In genomic region chr7:80299568-80299967, GRCm38 (mm10) we compare ENCODE assay signal across 23 mouse cellular contexts. TPM values are rescaled to one million over a fixed set of nuclear protein-coding genes. Genes with fewer than 3 reads are reported as not detected.
DNase-seq lines count a peak whose midpoint lies in the region; ATAC-seq and TF ChIP-seq lines count a peak whose summit lies in the region.
"Had no signal": no experiment of that assay in that cellular context is flagged by ENCODE, and none has a peak within 500 bp of the region (broad histone marks: within the 10 kb centered on the region; RNA-seq: fewer than 3 reads in every experiment).

No protein-coding gene starts in this region.

- H3K9ac ChIP-seq in midbrain, embryonic 11.5 days (ENCODE audit: low read length), result no peak overlapping the region
- no peak overlapping the region for H3K9ac ChIP-seq in midbrain, postnatal 0 days (replicated peaks; ENCODE audit: low read length, poor library complexity, severe bottlenecking)
- H3K9ac ChIP-seq: forebrain, postnatal 0 days; limb, embryonic 13.5 days; liver, embryonic 15.5 days had no signal

- H3K4me3 ChIP-seq in midbrain, embryonic 11.5 days (ENCODE audit: low read depth, low read length), result no peak overlapping the region
- H3K4me3 ChIP-seq in midbrain, postnatal 0 days (ENCODE audit: low read depth, low read length), result no peak overlapping the region
- H3K4me3 ChIP-seq in small intestine, adult 2 months (ENCODE audit: low read depth, low read length), result peak overlapping the region; percentile 33
- H3K4me3 ChIP-seq: embryonic facial prominence, embryonic 10.5 days; limb, embryonic 13.5 days; liver, embryonic 15.5 days; midbrain, embryonic 10.5 days had no signal

- no peak overlapping the region for H3K4me2 ChIP-seq in midbrain, embryonic 11.5 days
- H3K4me2 ChIP-seq in midbrain, postnatal 0 days (ENCODE audit: low read depth, low read length, poor library complexity, severe bottlenecking), result no peak overlapping the region
- H3K4me2 ChIP-seq: heart, embryonic 11.5 days; limb, embryonic 13.5 days; liver, embryonic 15.5 days had no signal

- no peaks in the 10 kb centered on the region for H3K27me3 ChIP-seq in midbrain, embryonic 11.5 days (ENCODE audit: control insufficient read depth, insufficient read depth, low read length)
- H3K27me3 ChIP-seq in midbrain, postnatal 0 days (ENCODE audit: insufficient read depth, low read length), result no peaks in the 10 kb centered on the region
- no peaks in the 10 kb centered on the region for H3K27me3 ChIP-seq in small intestine, adult 2 months (ENCODE audit: control insufficient read depth, insufficient read depth, low read length)
- H3K27me3 ChIP-seq: limb, embryonic 13.5 days; liver, embryonic 15.5 days had no signal

- peaks cover 5% of the 10 kb centered on the region for H3K4me1 ChIP-seq in midbrain, embryonic 11.5 days (ENCODE audit: control insufficient read depth, insufficient read depth, low read length)
- no peaks in the 10 kb centered on the region for H3K4me1 ChIP-seq in midbrain, postnatal 0 days (ENCODE audit: insufficient read depth, low read length)
- peaks cover 8% of the 10 kb centered on the region; the same call in 1 of the 2 replicates for H3K4me1 ChIP-seq in small intestine, adult 2 months (ENCODE audit: control insufficient read depth, insufficient read depth, insufficient read length, low read length)

- no peak for TF ChIP-seq CTCF in midbrain, postnatal 0 days (IDR thresholded peaks at IDR 0.05)
- TF ChIP-seq CTCF in small intestine, adult 2 months (IDR thresholded peaks at IDR 0.05; ENCODE audit: extremely low read depth, insufficient read length, insufficient replicate concordance, low read depth, low read length), result no peak

- H3K27ac ChIP-seq in midbrain, embryonic 11.5 days (ENCODE audit: low read depth, low read length), result no peak overlapping the region
- no peak overlapping the region for H3K27ac ChIP-seq in midbrain, postnatal 0 days (ENCODE audit: low read depth, low read length)
- H3K27ac ChIP-seq in small intestine, adult 2 months (ENCODE audit: insufficient read depth, low read depth, low read length), result peak overlapping the region; percentile 59
- H3K27ac ChIP-seq: embryonic facial prominence, embryonic 10.5 days; limb, embryonic 13.5 days; liver, embryonic 15.5 days; midbrain, embryonic 10.5 days had no signal

- H3K9me3 ChIP-seq in midbrain, embryonic 11.5 days (ENCODE audit: control insufficient read depth, low read length), result no peaks in the 10 kb centered on the region
- H3K9me3 ChIP-seq in midbrain, postnatal 0 days (ENCODE audit: low read length), result no peaks in the 10 kb centered on the region
- H3K9me3 ChIP-seq: embryonic facial prominence, embryonic 10.5 days; limb, embryonic 13.5 days; liver, embryonic 15.5 days; midbrain, embryonic 10.5 days had no signal

- ATAC-seq in midbrain, embryonic 11.5 days (ENCODE audit: low FRiP score), result no peak
- ATAC-seq in midbrain, postnatal 0 days (ENCODE audit: low FRiP score), result no peak
- ATAC-seq: forebrain, postnatal 0 days; hindbrain, embryonic 16.5 days; intestine, postnatal 0 days had no signal

- WGBS in midbrain, embryonic 11.5 days, result 96% methylated on average over 3 of the region's 3 CpGs
- 94% methylated on average over 3 of the region's 3 CpGs for WGBS in midbrain, postnatal 0 days
- WGBS in small intestine, adult 2 months, result 17% methylated on average over 3 of the region's 3 CpGs

- peak; percentile 42 for DNase-seq in adrenal gland, adult 2 months
- no peak for DNase-seq in adrenal gland, adult 8-10 months
- DNase-seq in midbrain, embryonic 11.5 days (ENCODE audit: low spot score, missing footprints), result peak; percentile 65
- DNase-seq in midbrain, postnatal 0 days (ENCODE audit: low spot score), result no peak
- DNase-seq in adipocyte (ENCODE audit: low spot score), result peak; percentile 12
- DNase-seq in left cerebral cortex, adult 8-10 months (ENCODE audit: low spot score in 2 of 2), result no peak
- no peak for DNase-seq in adrenal gland, postnatal 4 days (ENCODE audit: low spot score in 2 of 2)
- DNase-seq: adrenal gland, postnatal 10 days; cerebellum, adult 9-11 months; forebrain, postnatal 0 days; gastrocnemius, postnatal 36 days; kidney, postnatal 36 days; lung, postnatal 4 days; right cerebral cortex, postnatal 14 days; spleen, adult 18-20 months had no signal

- no peak for TF ChIP-seq POLR2A in small intestine, adult 2 months (IDR thresholded peaks at IDR 0.05; ENCODE audit: low read depth, low read length)

- peaks cover 16% of the 10 kb centered on the region for H3K36me3 ChIP-seq in midbrain, embryonic 11.5 days (ENCODE audit: control insufficient read depth, insufficient read depth, low read length)
- no peaks in the 10 kb centered on the region for H3K36me3 ChIP-seq in midbrain, postnatal 0 days (ENCODE audit: insufficient read depth, low read length)
- peaks cover 13% of the 10 kb centered on the region for H3K36me3 ChIP-seq in small intestine, adult 2 months (ENCODE audit: control insufficient read depth, insufficient read depth, low read length)

RNA-seq across cellular contexts. Expression of gene Prc1, which starts 5.3 kb away (rescaled TPM):
- 1 to 10 TPM; 4.0 to 5.3 TPM for total RNA-seq in adrenal gland, adult 2 months (2021)
- 2.3 and 3.8 TPM in 2 replicates for polyA plus RNA-seq in adrenal gland, adult 2 months (2012; rRNA removed)
- 1 to 10 TPM; 2.7 to 8.1 (median 3.7) TPM for total RNA-seq in adrenal gland, adult 8-10 months (2022)
- polyA plus RNA-seq in midbrain, embryonic 11.5 days (2014; fragmentation: Nextera tagmentation; extraction: Ambion mirVana), result 231 and 232 TPM in 2 replicates
- total RNA-seq in midbrain, postnatal 0 days (2014; rRNA removed), result 12.9 and 13.2 TPM in 2 replicates
- 13.3 and 14.1 TPM in 2 replicates for polyA plus RNA-seq in midbrain, postnatal 0 days (2015; fragmentation: Nextera tagmentation; extraction: Ambion mirVana)
- 6.6 and 15.0 TPM in 2 replicates for polyA plus RNA-seq in small intestine, adult 2 months (2012; rRNA removed)
- total RNA-seq in left cerebral cortex, adult 8-10 months (2022), result 1 to 10 TPM in 3 of 4 experiments, under 1 TPM in 1; 0.51 to 1.8 (median 1.7) TPM
- 10 to 100 TPM; 54.3 to 63.7 TPM for total RNA-seq in adrenal gland, postnatal 4 days (2021)

RNA-seq across cellular contexts. Expression of gene Rccd1, which starts 24.7 kb away (rescaled TPM):
- 10 to 100 TPM in 1 of 2 experiments, 1 to 10 TPM in 1; 7.4 to 10.5 TPM for total RNA-seq in adrenal gland, adult 2 months (2021)
- polyA plus RNA-seq in adrenal gland, adult 2 months (2012; rRNA removed), result 9.0 and 12.9 TPM in 2 replicates
- total RNA-seq in adrenal gland, adult 8-10 months (2022), result 10 to 100 TPM in 3 of 4 experiments, 1 to 10 TPM in 1; 9.5 to 21.8 (median 14.6) TPM
- polyA plus RNA-seq in midbrain, embryonic 11.5 days (2014; fragmentation: Nextera tagmentation; extraction: Ambion mirVana), result 10.1 and 10.9 TPM in 2 replicates
- 22.7 and 30.6 TPM in 2 replicates for total RNA-seq in midbrain, postnatal 0 days (2014; rRNA removed)
- polyA plus RNA-seq in midbrain, postnatal 0 days (2015; fragmentation: Nextera tagmentation; extraction: Ambion mirVana), result 7.4 and 7.9 TPM in 2 replicates
- polyA plus RNA-seq in small intestine, adult 2 months (2012; rRNA removed), result 3.0 and 3.3 TPM in 2 replicates
- total RNA-seq in left cerebral cortex, adult 8-10 months (2022), result 10 to 100 TPM; 16.3 to 21.7 (median 18.0) TPM
- total RNA-seq in adrenal gland, postnatal 4 days (2021), result 10 to 100 TPM; 15.8 to 20.5 TPM

RNA-seq across cellular contexts. Expression of gene Vps33b, which starts 30.1 kb away (rescaled TPM):
- 10 to 100 TPM; 20.4 to 20.6 TPM for total RNA-seq in adrenal gland, adult 2 months (2021)
- polyA plus RNA-seq in adrenal gland, adult 2 months (2012; rRNA removed), result 8.4 and 9.3 TPM in 2 replicates
- total RNA-seq in adrenal gland, adult 8-10 months (2022), result 10 to 100 TPM; 21.3 to 31.9 (median 28.8) TPM
- polyA plus RNA-seq in midbrain, embryonic 11.5 days (2014; fragmentation: Nextera tagmentation; extraction: Ambion mirVana), result 12.6 and 14.3 TPM in 2 replicates
- 25.0 and 35.4 TPM in 2 replicates for total RNA-seq in midbrain, postnatal 0 days (2014; rRNA removed)
- 15.3 and 18.3 TPM in 2 replicates for polyA plus RNA-seq in midbrain, postnatal 0 days (2015; fragmentation: Nextera tagmentation; extraction: Ambion mirVana)
- polyA plus RNA-seq in small intestine, adult 2 months (2012; rRNA removed), result 8.8 and 17.8 TPM in 2 replicates
- 10 to 100 TPM; 17.2 to 24.6 (median 21.3) TPM for total RNA-seq in left cerebral cortex, adult 8-10 months (2022)
- total RNA-seq in adrenal gland, postnatal 4 days (2021), result 10 to 100 TPM; 20.1 to 22.9 TPM

RNA-seq across cellular contexts. Expression of gene Ngrn, which starts 38.6 kb away (rescaled TPM):
- 10 to 100 TPM; 35.7 to 50.1 TPM for total RNA-seq in adrenal gland, adult 2 months (2021)
- polyA plus RNA-seq in adrenal gland, adult 2 months (2012; rRNA removed), result 38.7 and 45.6 TPM in 2 replicates
- 10 to 100 TPM; 54.9 to 59.1 (median 57.7) TPM for total RNA-seq in adrenal gland, adult 8-10 months (2022)
- 53.1 and 53.2 TPM in 2 replicates for polyA plus RNA-seq in midbrain, embryonic 11.5 days (2014; fragmentation: Nextera tagmentation; extraction: Ambion mirVana)
- 50.9 and 76.4 TPM in 2 replicates for total RNA-seq in midbrain, postnatal 0 days (2014; rRNA removed)
- polyA plus RNA-seq in midbrain, postnatal 0 days (2015; fragmentation: Nextera tagmentation; extraction: Ambion mirVana), result 80.6 and 84.8 TPM in 2 replicates
- 8.9 and 12.3 TPM in 2 replicates for polyA plus RNA-seq in small intestine, adult 2 months (2012; rRNA removed)
- 10 to 100 TPM; 40.5 to 43.0 (median 41.7) TPM for total RNA-seq in left cerebral cortex, adult 8-10 months (2022)
- total RNA-seq in adrenal gland, postnatal 4 days (2021), result 10 to 100 TPM; 52.0 to 58.2 TPM

RNA-seq across cellular contexts. Expression of gene Unc45a, which starts 41.2 kb away (rescaled TPM):
- total RNA-seq in adrenal gland, adult 2 months (2021), result 10 to 100 TPM; 66.5 to 73.0 TPM
- polyA plus RNA-seq in adrenal gland, adult 2 months (2012; rRNA removed), result 69.1 and 76.9 TPM in 2 replicates
- 10 to 100 TPM; 73.1 to 85.4 (median 80.7) TPM for total RNA-seq in adrenal gland, adult 8-10 months (2022)
- polyA plus RNA-seq in midbrain, embryonic 11.5 days (2014; fragmentation: Nextera tagmentation; extraction: Ambion mirVana), result 28.8 and 30.4 TPM in 2 replicates
- 51.0 and 63.3 TPM in 2 replicates for total RNA-seq in midbrain, postnatal 0 days (2014; rRNA removed)
- 54.6 and 55.9 TPM in 2 replicates for polyA plus RNA-seq in midbrain, postnatal 0 days (2015; fragmentation: Nextera tagmentation; extraction: Ambion mirVana)
- polyA plus RNA-seq in small intestine, adult 2 months (2012; rRNA removed), result 37.1 and 66.6 TPM in 2 replicates
- 10 to 100 TPM; 40.2 to 43.7 (median 42.4) TPM for total RNA-seq in left cerebral cortex, adult 8-10 months (2022)
- total RNA-seq in adrenal gland, postnatal 4 days (2021), result 10 to 100 TPM; 43.6 to 53.5 TPM

Comparison
In these comparisons a context has a peak if more than half of its experiments do, and no peak if none do; other contexts are left out.
1. DNase-seq: peak in adrenal gland, adult 2 months (single experiment), midbrain, embryonic 11.5 days (single experiment) and adipocyte (single experiment); none in adrenal gland, adult 8-10 months (single experiment), midbrain, postnatal 0 days (single experiment), left cerebral cortex, adult 8-10 months (0 of 2) and adrenal gland, postnatal 4 days (0 of 2).